In the genomic region with DNA sequence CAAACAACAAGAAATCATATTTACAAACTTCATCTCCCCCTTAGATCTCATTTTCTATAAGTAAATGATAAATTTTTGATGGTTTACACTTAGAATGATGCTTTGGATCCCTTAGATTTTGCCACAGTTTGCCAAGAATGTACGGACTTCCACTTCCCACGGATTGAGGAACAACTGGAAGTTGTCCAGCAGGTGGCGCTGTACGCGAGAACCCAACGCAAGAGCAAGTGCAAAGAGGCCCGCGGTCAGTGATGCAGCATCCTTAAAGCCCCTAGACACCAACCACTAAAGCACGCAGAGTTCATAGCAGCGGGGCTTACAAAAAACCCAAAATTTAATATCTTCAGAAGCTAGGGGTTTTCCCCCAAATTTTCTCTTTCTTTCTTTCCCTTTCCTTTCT, we compare ENCODE assay signal across 8 mouse cellular contexts. TPM values are rescaled to one million over a fixed set of nuclear protein-coding genes. Genes with fewer than 3 reads are reported as not detected.
DNase-seq lines count a peak whose midpoint lies in the region; TF ChIP-seq lines count a peak whose summit lies in the region.

No protein-coding gene starts in this region.

- H3K4me3 ChIP-seq in C2C12 (ENCODE audit: insufficient read depth, poor library complexity, severe bottlenecking), result no peak overlapping the region

- no peaks in the 10 kb centered on the region for H3K27me3 ChIP-seq in C2C12 (ENCODE audit: control insufficient read depth, insufficient read depth, insufficient read length)

- H3K36me3 ChIP-seq in C2C12 (ENCODE audit: control insufficient read depth, insufficient read depth), result peaks cover 12% of the 10 kb centered on the region

- no peaks in the 10 kb centered on the region for H3K79me3 ChIP-seq in C2C12 (ENCODE audit: low read depth)

- DNase-seq in Muller cell, postnatal 12 days (ENCODE audit: inconsistent ontology term), result peak; percentile 34
- DNase-seq in cerebellum, adult 8-10 months, result peak; percentile 65
- peak; percentile 87 for DNase-seq in gastrocnemius, postnatal 10 days
- peak; percentile 55 to 79 for DNase-seq in layer of hippocampus, adult 18-20 months (ENCODE audit: low spot score in 2 of 2)
- DNase-seq in lung, postnatal 25 days (ENCODE audit: low spot score), result peak; percentile 54
- peak; percentile 95 for DNase-seq in right cerebral cortex, postnatal 4 days
- DNase-seq in yolk sac, embryonic 10.5 days (ENCODE audit: low spot score), result peak; percentile 52

- no peaks in the 10 kb centered on the region for H3K79me2 ChIP-seq in C2C12 (ENCODE audit: control insufficient read depth, insufficient read depth)

- H3ac ChIP-seq in C2C12 (ENCODE audit: control insufficient read depth, insufficient read length, low read depth), result no peak overlapping the region

- peak; percentile 73 for TF ChIP-seq CTCF in C2C12 (IDR thresholded peaks at IDR 0.05; ENCODE audit: control insufficient read depth, insufficient read depth, insufficient read length)

TF ChIP-seq in C2C12, 6 proteins besides CTCF, POLR2A, EP300 and RAD21:
- no peak for TF ChIP-seq FOSL1 (IDR thresholded peaks at IDR 0.05; ENCODE audit: insufficient read depth, low read length, poor library complexity, severe bottlenecking)
- TF ChIP-seq MYOD1 (IDR thresholded peaks at IDR 0.05; ENCODE audit: control insufficient read depth, insufficient read length, low read depth), result no peak
- TF ChIP-seq CEBPB (IDR thresholded peaks at IDR 0.05; ENCODE audit: low read depth), result no peak
- TF ChIP-seq MAX (IDR thresholded peaks at IDR 0.05), result no peak
- no peak for TF ChIP-seq MYOG (IDR thresholded peaks at IDR 0.05; ENCODE audit: control insufficient read depth, extremely low read depth, insufficient read length)
- no peak for TF ChIP-seq USF1 (IDR thresholded peaks at IDR 0.05; ENCODE audit: low read depth)

RNA-seq across cellular contexts. Expression of a gene that starts 16.0 kb away (rescaled TPM):
- polyA plus RNA-seq in C2C12 (2012; fragmentation: generic; extraction: Trizol), result 12.2 TPM
- 10 to 100 TPM in 1 of 2 experiments, 1 to 10 TPM in 1; 8.7 to 10.3 TPM for total RNA-seq in gastrocnemius, postnatal 10 days (2021)
- total RNA-seq in layer of hippocampus, adult 18-20 months (2021), result 10 to 100 TPM; 43.9 to 47.7 TPM

RNA-seq across cellular contexts. Expression of a gene that starts 16.3 kb away (rescaled TPM):
- 10.5 TPM for polyA plus RNA-seq in C2C12 (2012; fragmentation: generic; extraction: Trizol)
- total RNA-seq in gastrocnemius, postnatal 10 days (2021), result 10 to 100 TPM in 1 of 2 experiments, 1 to 10 TPM in 1; 7.0 to 10.1 TPM
- total RNA-seq in layer of hippocampus, adult 18-20 months (2021), result 1 to 10 TPM; 1.6 to 2.1 TPM

RNA-seq across cellular contexts. Expression of a gene that starts 34.1 kb away (rescaled TPM):
- 0.09 TPM for polyA plus RNA-seq in C2C12 (2012; fragmentation: generic; extraction: Trizol)
- not detected for total RNA-seq in gastrocnemius, postnatal 10 days (2021)
- not detected for total RNA-seq in layer of hippocampus, adult 18-20 months (2021)

RNA-seq across cellular contexts. Expression of a gene that starts 59.7 kb away (rescaled TPM):
- polyA plus RNA-seq in C2C12 (2012; fragmentation: generic; extraction: Trizol), result not detected
- 1 to 10 TPM; 5.2 to 9.8 TPM for total RNA-seq in gastrocnemius, postnatal 10 days (2021)
- total RNA-seq in layer of hippocampus, adult 18-20 months (2021), result not detected

Comparison
In these comparisons a context has a peak if more than half of its experiments do, and no peak if none do; other contexts are left out.
1. DNase-seq: peak in every context shown above with its lines; median percentile 95 in right cerebral cortex, postnatal 4 days; 87 in gastrocnemius, postnatal 10 days; 67 in layer of hippocampus, adult 18-20 months; 65 in cerebellum, adult 8-10 months; 54 in lung, postnatal 25 days; 52 in yolk sac, embryonic 10.5 days; 34 in Muller cell, postnatal 12 days.